Comparison of ENCODE assay signal across 8 mouse cellular contexts in the genomic region with DNA sequence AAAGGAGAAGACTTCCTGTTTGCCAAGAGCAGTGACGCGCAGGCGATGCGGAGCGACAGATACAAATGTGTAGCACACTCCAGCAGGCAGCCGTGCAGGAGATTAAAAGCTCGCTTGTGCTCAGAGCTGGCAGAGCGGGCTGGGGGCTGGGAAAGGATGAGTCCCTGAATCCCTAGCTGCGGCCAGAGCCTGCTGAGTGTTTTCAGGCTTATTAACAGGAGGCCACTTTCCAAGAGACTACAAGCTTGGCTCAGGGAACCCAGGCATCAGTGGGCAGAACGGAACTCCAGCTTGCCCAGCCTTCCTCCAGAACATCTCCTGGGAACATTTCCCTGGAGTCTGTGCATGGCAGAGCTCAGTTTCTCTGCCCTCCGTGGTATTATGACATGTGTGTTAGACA. TPM values are rescaled to one million over a fixed set of nuclear protein-coding genes. Genes with fewer than 3 reads are reported as not detected.
DNase-seq lines count a peak whose midpoint lies in the region; ATAC-seq and TF ChIP-seq lines count a peak whose summit lies in the region.

No protein-coding gene starts in this region.

- H3K27ac ChIP-seq in lung, postnatal 0 days (ENCODE audit: low read length) = no peak overlapping the region
- H3K27ac ChIP-seq in hindbrain, embryonic 14.5 days = peak overlapping the region; percentile 66
- H3K27ac ChIP-seq in midbrain, postnatal 0 days (ENCODE audit: low read depth, low read length) = peak overlapping the region; percentile 57; the same call in 1 of the 2 replicates

- H3K27me3 ChIP-seq in lung, postnatal 0 days (replicated peaks; ENCODE audit: insufficient read depth, low read length) = no peaks in the 10 kb centered on the region
- H3K27me3 ChIP-seq in hindbrain, embryonic 14.5 days (ENCODE audit: control insufficient read depth, insufficient read depth, low read length) = no peaks in the 10 kb centered on the region
- H3K27me3 ChIP-seq in midbrain, postnatal 0 days (ENCODE audit: insufficient read depth, low read length) = no peaks in the 10 kb centered on the region

- TF ChIP-seq CTCF in lung, postnatal 0 days (IDR thresholded peaks at IDR 0.05) = no peak
- TF ChIP-seq CTCF in midbrain, postnatal 0 days (IDR thresholded peaks at IDR 0.05) = no peak

- peaks cover 4% of the 10 kb centered on the region; the same call in 1 of the 2 replicates for H3K4me1 ChIP-seq in lung, postnatal 0 days (ENCODE audit: insufficient read depth, low read depth, low read length)
- H3K4me1 ChIP-seq in hindbrain, embryonic 14.5 days (replicated peaks; ENCODE audit: control insufficient read depth, insufficient read depth, low read length) = peaks cover 33% of the 10 kb centered on the region
- H3K4me1 ChIP-seq in midbrain, postnatal 0 days (ENCODE audit: insufficient read depth, low read length) = peaks cover 17% of the 10 kb centered on the region; the same call in 1 of the 2 replicates

- H3K9me3 ChIP-seq in lung, postnatal 0 days (ENCODE audit: low read length) = no peaks in the 10 kb centered on the region
- H3K9me3 ChIP-seq in hindbrain, embryonic 14.5 days (ENCODE audit: control insufficient read depth, low read length) = no peaks in the 10 kb centered on the region
- H3K9me3 ChIP-seq in midbrain, postnatal 0 days (ENCODE audit: low read length) = no peaks in the 10 kb centered on the region

- no peak for TF ChIP-seq EP300 in lung, postnatal 0 days (IDR thresholded peaks at IDR 0.05)

- H3K36me3 ChIP-seq in lung, postnatal 0 days (ENCODE audit: insufficient read depth, low read length) = no peaks in the 10 kb centered on the region
- no peaks in the 10 kb centered on the region for H3K36me3 ChIP-seq in hindbrain, embryonic 14.5 days (replicated peaks; ENCODE audit: control insufficient read depth, insufficient read depth)
- H3K36me3 ChIP-seq in midbrain, postnatal 0 days (ENCODE audit: insufficient read depth, low read length) = no peaks in the 10 kb centered on the region

- 26% methylated on average over 11 of the region's 11 CpGs for WGBS in lung, postnatal 0 days
- WGBS in hindbrain, embryonic 14.5 days = 21% methylated on average over 11 of the region's 11 CpGs
- 7% methylated on average over 11 of the region's 11 CpGs for WGBS in midbrain, postnatal 0 days

- no peak overlapping the region for H3K4me3 ChIP-seq in lung, postnatal 0 days (ENCODE audit: low read depth, low read length)
- no peak overlapping the region for H3K4me3 ChIP-seq in hindbrain, embryonic 14.5 days (replicated peaks; ENCODE audit: low read length)
- H3K4me3 ChIP-seq in midbrain, postnatal 0 days (ENCODE audit: low read depth, low read length) = no peak overlapping the region

- no peak overlapping the region for H3K4me2 ChIP-seq in lung, postnatal 0 days (replicated peaks; ENCODE audit: low read depth, low read length)
- 0 out of 2 replicates have a peak overlapping the region, but pooled peaks have one; percentile 6 for H3K4me2 ChIP-seq in hindbrain, embryonic 14.5 days (replicated peaks)
- peak overlapping the region; percentile 26; the same call in 1 of the 2 replicates for H3K4me2 ChIP-seq in midbrain, postnatal 0 days (ENCODE audit: low read depth, low read length, poor library complexity, severe bottlenecking)

- H3K9ac ChIP-seq in lung, postnatal 0 days (replicated peaks; ENCODE audit: low read depth) = no peak overlapping the region
- no peak overlapping the region for H3K9ac ChIP-seq in hindbrain, embryonic 14.5 days
- H3K9ac ChIP-seq in midbrain, postnatal 0 days (replicated peaks; ENCODE audit: low read length, poor library complexity, severe bottlenecking) = no peak overlapping the region

- peak; percentile 41; the same call in 1 of the 2 replicates for ATAC-seq in lung, postnatal 0 days
- peak; percentile 79 for ATAC-seq in hindbrain, embryonic 14.5 days (ENCODE audit: low FRiP score)
- ATAC-seq in midbrain, postnatal 0 days (ENCODE audit: low FRiP score) = peak; percentile 88
- no peak for ATAC-seq in granulocyte monocyte progenitor cell, adult 5-6 weeks (replicated peaks; ENCODE audit: poor library complexity, severe bottlenecking)

- DNase-seq in lung, postnatal 0 days (ENCODE audit: low spot score) = peak; percentile 39
- no peak for DNase-seq in lung, adult 18-20 months
- DNase-seq in embryo, embryonic 10.5 days (ENCODE audit: low spot score) = peak; percentile 57
- DNase-seq in hindbrain, embryonic 14.5 days (ENCODE audit: low spot score) = peak; percentile 68
- DNase-seq in midbrain, postnatal 0 days (ENCODE audit: low spot score) = peak; percentile 93
- no peak for DNase-seq in adrenal gland, adult 2 months
- DNase-seq in testis, postnatal 14 days (ENCODE audit: low spot score) = no peak

RNA-seq across cellular contexts. Expression of a gene that starts 25.0 kb away (rescaled TPM):
- 0.04 and 0.10 TPM in 2 replicates for polyA plus RNA-seq in lung, postnatal 0 days (2015; fragmentation: Nextera tagmentation; extraction: Ambion mirVana)
- 3.4 and 4.8 TPM in 2 replicates for polyA plus RNA-seq in hindbrain, embryonic 14.5 days (2014; fragmentation: Nextera tagmentation; extraction: Ambion mirVana)
- total RNA-seq in midbrain, postnatal 0 days (2014; rRNA removed) = 4.6 and 5.6 TPM in 2 replicates
- 4.8 TPM in 2 replicates for polyA plus RNA-seq in midbrain, postnatal 0 days (2015; fragmentation: Nextera tagmentation; extraction: Ambion mirVana)
- 10 to 100 TPM in 1 of 2 experiments, 1 to 10 TPM in 1; 9.1 to 15.7 TPM for total RNA-seq in adrenal gland, adult 2 months (2021)
- polyA plus RNA-seq in adrenal gland, adult 2 months (2012; rRNA removed) = 4.3 and 4.9 TPM in 2 replicates
- not detected in 2 replicates for total RNA-seq in granulocyte monocyte progenitor cell, adult 5-6 weeks (2014; fragmentation: Nextera tagmentation)
- total RNA-seq in granulocyte monocyte progenitor cell, adult 5-6 weeks (2017) = not detected in 2 replicates

Comparison
In these comparisons a context has a peak if more than half of its experiments do, and no peak if none do; other contexts are left out.
1. DNase-seq: peak in lung, postnatal 0 days (single experiment), embryo, embryonic 10.5 days (single experiment), hindbrain, embryonic 14.5 days (single experiment) and midbrain, postnatal 0 days (single experiment); none in lung, adult 18-20 months (0 of 2), adrenal gland, adult 2 months (single experiment) and testis, postnatal 14 days (single experiment).